Mouse (Mus musculus): ENCODE results near the gene Tfap2a. TPM values are rescaled to one million over a fixed set of nuclear protein-coding genes. Genes with fewer than 3 reads are reported as not detected.

The Tfap2a gene
- polyA plus RNA-seq (2012; rRNA removed), result 0.06 TPM in 1 of 2 replicates, not detected in the other

DNA sequence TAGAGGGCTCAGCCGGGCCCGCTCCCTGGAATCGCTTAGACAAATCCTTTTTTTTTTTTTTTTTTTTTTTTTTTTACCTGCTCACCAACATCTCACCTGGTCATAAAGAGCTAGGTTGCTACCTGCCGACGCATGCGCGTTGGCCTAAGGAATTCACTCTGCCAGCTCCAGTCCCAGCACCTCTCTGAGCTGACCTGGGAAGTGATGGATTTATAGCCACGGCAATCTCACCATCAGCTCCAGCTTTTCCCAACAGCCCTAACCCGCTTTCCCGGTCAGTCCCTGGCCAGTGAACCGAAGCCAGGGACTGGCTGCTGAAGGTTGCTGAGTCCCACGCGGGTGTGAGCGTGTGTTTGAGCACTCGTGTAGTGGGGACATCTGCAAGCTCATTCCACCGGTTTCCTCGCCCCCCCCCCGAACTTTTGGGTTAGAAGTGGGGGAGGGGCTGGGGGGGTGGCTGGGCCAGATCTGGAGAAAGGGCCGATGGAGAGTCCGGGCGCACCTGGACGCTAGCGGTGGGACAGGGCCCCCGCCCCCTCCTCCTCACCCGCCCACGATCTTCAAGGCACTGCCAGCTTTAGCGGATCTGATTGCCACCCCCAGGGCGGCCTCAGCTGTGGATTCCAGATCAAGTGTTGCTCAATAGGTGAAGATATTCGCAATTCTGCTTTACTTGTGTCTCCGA lies at the start of gene Tfap2a:
Tfap2a (minus strand) TSS at position 181 of the 685 bp plus-strand sequence.
- 3% methylated on average over 30 of the region's 30 CpGs for WGBS
- no peak for DNase-seq (ENCODE audit: low read depth, low spot score)

DNA sequence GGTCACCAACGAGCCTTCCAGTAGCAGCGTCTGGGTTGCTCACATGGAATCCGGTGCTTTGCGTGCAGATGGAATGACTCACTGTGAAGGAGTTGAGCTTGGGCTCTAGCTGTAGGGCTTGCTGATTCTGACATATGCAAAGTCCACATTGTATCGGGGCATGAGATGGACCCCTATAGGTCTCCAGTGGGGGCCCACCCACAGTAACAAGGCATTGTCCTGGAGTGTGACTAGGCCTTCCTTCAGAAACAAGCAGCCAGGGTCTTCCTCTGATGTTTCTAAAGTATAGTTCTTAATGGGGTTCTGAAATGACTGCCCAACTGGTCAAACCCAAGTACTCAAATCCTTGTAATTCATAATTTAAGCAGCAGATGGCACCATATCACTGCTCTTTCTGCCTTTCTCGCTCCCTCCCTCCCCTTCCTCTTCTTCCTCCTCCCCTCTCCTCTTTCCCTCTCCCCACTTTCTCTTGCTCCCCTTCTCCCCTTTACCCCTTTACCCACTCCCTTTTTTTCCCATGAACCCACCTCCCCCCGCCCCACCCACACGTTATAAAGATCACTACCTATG lies 46.1 kb upstream of the Tfap2a start:
- WGBS, result 49% methylated on average over 8 of the region's 8 CpGs
- peak; percentile 7 for DNase-seq (ENCODE audit: low read depth, low spot score)

DNA sequence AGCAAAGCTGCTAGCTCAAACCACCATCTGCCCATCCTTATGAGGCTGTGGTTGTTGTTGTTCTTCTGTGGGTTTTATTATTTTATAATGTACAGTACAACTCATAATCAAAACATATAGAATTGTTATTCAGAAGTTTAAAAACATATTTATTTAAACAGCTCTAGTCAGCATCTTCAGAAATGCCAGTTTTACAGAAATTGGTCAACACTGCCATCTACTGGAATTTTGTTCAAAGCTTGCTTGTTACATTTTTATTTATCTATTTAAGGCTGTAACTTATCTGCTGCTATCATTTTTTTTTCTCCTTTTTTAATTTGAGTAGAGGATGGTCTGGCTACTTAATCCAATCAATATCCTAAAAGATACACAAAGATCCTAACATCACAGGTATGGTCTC lies 19.8 kb upstream of the Tfap2a start:
- no peak for DNase-seq (ENCODE audit: low read depth, low spot score)

DNA sequence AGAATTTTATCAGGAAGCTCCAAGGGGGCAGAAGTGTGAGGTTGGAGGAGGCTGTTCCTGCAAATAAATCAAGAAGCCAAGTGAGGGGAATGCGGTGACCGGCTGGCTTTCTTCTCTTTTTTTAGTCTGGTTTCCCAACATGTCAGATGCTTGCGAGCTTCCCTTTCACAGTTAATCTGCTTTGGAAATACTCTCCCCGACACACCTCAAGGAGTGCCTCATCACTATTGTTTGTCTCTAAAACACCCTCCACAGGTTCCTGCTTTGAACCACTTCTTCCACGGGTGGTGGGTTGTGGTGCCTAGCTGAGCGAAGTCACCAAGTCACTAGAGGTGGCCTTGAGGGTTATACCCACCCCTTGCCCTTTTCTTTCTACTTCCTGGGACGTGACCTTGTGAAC lies 18.2 kb upstream of the Tfap2a start:
- no peak for DNase-seq (ENCODE audit: low read depth, low spot score)
- 63% methylated on average over 7 of the region's 7 CpGs for WGBS

DNA sequence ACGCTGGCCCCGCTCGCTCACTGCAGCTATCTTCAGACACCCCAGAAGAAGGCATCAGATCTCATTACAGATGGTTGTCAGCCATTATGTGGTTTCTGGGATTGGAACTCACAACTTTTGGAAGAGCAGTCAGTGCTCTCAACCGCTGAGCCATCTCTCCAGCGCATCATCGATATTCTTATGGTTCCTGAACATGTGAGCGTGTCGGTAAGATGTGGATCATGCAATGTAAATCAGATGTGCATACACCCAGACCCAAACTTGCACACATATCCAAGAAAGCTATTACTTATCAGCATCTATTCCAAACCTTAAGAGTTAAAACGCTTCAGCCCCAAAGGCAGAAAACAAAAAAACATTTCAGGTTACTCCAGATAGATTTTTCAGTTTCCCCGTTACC lies 15.9 kb upstream of the Tfap2a start:
- 93% methylated on average over 10 of the region's 10 CpGs for WGBS
- no peak for DNase-seq (ENCODE audit: low read depth, low spot score)

DNA sequence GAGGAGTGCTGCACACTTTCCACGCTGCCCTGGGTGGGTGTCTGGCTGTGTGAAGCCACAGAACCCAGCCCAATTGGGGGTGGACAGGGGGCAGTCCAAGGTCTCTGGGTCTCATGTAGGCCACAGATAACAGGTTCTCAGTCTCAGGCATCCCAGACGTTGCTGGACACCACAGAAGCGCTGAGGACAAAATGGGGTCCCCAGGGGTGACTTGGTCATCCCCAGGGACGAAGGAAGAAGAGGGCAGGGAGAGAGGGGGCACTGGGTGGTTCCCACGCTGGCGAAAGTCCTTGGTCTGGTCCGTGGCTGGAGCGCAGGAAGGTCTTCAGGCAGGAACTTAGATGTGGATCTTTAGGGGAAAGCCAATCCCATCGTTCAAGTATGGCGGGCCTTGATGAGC lies 13.7 kb upstream of the Tfap2a start:
- WGBS, result 87% methylated on average over 10 of the region's 10 CpGs
- no peak for DNase-seq (ENCODE audit: low read depth, low spot score)

DNA sequence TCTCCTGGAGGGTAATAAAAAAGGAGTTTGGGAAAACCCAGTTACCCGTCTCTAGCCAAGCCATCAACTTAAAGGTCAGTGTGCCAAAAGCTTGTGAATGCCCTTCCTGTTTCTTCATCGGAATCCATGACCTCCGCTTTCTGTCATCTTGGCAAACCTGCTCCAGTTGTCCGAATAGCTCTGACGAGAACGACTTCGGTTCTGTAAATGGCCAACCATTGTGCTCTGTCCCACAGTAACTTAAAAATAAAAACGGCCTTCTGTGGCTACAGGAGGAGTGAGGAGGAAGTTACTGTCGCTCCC lies 11.4 kb upstream of the Tfap2a start:
- no peak for DNase-seq (ENCODE audit: low read depth, low spot score)
- WGBS, result 45% methylated on average over 9 of the region's 9 CpGs

DNA sequence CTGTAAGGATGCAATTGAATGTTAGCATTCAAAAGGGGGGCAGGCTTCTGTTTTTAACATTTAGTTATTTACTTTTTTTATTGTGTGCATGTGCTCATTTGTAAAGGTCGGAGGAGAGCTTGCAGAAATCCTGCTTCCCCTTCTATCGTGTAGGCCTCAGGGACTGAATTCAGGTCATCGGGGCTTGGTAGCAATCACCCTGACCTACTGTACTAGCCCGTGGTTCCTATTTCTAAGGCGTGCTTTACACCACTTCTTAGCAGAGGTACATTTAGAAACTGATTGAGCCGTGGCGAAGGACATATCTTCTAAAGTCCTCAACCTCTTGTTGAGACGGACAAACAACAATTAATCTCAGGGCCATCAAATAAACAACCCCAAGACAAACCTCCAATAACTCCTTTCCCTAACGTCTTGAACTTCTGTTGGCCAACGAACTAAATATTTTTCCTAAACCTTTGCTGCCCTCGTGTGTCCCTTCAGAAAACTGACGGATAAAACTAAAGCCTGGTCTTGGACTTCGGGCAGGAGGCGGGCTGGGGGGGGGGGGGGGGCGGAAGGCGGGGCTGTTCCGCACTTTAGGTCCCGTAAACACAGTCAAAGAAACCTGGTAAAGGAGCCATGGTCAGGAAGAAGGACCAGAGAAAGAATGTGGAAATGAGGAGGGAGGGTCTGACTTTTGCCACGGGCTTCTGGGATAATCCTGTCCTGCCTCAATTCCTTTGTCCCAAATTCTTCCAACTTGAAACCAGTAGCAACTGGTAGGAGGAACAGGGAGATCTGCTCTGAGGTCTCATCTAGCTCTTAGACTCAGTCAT lies 10.8 kb upstream of the Tfap2a start:
- no peak for DNase-seq (ENCODE audit: low read depth, low spot score)

DNA sequence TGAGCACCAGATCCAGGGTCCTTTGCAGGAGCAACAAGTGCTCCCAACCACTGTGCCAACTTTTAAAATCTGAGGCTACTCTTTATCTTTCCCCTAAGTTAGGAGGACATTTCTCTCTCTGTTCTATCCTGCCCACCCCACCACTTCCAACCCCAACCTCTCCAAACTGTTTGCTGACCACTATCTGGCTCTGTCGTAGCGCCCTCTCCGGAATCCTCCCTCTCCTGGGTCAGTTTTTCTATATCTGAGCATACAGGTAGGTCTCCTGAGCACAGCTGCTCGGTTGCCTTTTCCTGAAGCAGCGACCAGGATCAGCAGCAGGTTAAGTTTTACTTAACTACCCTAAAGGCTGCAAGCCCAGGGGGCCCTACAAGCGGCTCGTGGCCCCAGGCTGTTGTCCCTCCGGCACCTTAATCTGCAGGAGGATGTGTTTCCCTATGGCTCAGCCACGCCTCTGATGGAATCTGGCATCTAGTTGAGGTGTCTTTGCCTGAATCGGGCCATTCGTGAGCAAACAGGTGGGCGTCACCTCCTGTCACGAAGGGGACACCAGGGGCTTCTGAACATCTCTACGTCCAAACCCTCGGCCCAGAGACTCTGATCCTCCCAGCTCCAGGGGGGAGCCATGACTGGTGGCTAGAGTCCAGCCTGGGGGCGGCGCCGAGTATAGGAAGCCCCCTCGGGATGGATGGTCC lies 6.1 kb upstream of the Tfap2a start:
- DNase-seq (ENCODE audit: low read depth, low spot score), result no peak
- 9% methylated on average over 19 of the region's 19 CpGs for WGBS

More for the DNA sequence above, 10.8 kb upstream of the Tfap2a start:
- 10% methylated on average over 19 of the region's 19 CpGs for WGBS

DNA sequence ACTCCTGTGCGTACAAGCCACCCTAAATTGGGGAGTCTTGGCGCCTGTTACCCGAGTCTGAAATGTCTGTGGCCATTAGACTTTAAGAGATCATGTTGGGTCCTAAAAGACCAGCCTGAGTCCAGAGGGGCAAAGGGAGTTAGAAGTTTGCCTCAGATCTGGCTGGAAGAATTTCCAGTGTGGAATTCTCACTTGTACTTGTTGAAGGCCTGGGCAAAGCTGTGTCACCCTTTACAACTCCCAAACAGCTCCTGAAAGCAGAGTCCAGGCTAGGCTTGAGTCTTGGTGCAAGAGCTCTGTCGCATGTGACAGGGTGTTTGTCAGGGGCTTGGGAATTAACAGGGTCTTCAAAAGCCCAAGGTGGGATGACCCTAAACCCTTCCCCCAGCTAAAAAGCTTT lies 5.0 kb upstream of the Tfap2a start:
- 30% methylated on average over 4 of the region's 4 CpGs for WGBS
- no peak for DNase-seq (ENCODE audit: low read depth, low spot score)

DNA sequence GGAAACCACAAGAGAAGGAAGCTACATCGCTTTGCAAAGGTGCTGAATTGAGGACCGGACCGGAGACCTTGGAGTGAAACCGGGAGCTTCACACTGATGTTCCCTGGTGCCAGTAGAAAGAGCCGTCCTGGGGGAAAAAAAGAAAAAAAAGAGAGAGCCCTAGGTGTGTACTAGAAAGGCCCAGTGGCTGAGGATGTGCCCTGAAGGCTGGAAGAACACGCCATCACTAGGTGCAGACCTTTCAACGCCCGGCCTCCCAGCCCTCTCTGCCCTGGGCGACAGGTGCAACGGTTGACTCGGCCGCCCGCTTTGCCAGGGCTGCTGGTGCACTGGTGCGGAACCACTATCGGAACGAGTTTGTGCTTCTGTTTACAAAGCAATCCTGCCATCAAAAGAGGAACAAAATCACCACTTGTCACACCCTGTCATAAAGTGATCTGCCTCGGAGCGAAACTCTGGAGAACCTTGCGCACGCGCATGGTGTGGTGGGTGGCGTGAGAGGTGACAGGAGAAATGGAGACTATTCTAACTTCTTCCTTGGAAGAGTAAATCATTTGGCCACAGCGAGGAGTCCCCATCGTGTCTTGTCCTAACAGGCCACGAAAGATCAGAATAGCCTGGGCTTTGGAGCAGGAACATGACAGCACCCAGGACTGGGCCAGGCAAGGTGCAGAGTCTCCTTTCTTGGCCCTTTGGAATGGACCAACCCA lies 3.8 kb upstream of the Tfap2a start:
- WGBS, result 2% methylated on average over 25 of the region's 25 CpGs
- DNase-seq (ENCODE audit: low read depth, low spot score), result no peak

DNA sequence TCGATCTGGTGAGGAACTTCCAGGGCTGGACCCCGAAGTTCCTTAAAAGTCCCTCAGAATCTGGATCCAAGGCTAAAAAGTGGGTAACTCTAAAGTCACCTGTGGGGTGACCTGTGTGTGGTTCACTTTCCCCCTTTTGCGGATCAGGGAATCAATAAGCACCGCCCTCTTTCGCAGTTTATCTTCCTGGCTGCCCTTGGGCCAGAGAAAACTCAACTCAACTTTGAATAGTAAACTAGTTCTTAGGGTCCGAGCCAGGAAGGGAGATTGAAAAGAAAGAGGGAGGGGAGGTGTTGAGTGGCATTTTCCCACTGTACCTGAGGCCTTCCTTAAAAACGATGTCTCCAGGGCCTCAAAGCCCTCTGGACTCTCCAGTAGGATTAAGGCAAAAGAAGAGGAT lies 3.3 kb upstream of the Tfap2a start:
- 2% methylated on average over 7 of the region's 7 CpGs for WGBS
- DNase-seq (ENCODE audit: low read depth, low spot score), result no peak

DNA sequence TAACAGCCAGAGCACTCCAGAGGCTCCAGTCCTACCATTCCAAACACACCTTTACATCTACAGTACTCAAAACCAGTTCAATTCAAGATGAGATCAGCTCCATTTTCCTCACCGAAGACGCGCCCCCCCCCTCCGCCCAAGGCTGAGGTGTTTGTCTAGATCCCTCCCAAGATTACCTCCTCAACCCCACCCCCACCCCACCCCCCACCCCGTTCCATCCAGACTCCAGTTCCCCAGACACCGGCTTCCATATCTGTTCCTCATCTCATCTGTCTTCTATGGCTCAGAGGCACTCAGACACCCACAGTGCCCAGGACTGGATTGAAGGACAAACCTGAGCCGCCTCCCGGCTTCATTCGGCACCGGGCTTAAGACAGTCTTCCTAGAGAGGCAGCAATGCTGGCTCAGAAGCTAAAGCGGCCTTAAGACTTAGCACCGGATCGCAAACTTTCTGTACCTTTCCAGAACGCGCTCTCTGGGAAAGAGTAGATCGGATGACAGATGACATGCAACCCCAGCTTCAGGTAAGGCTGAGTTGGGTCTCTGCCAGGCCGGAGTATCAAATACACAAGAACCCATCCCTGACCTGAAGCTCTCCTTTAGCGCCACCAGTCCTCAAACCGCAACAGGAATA lies 2.7 kb upstream of the Tfap2a start:
- no peak for DNase-seq (ENCODE audit: low read depth, low spot score)
- WGBS, result 5% methylated on average over 19 of the region's 19 CpGs

DNA sequence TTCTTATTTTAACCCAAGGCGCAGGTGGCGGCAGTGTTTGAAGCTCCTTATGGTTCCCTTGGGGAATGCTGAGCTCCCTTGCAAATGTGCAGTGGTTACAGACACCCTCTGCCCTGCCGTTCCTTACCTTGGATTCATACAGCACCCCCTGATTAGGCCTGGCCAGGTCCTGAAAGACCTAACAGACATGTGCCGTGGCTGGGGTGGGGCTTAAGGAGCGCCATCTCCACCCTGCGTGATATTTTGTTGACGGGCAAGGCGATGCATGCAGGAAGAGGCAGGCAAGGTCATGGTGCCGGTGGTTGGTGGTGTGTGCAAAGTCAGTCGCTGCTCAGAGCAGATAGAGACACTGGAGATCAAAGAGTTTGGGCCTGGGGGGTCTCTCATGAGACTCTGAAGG lies 1.7 kb upstream of the Tfap2a start:
- WGBS, result 5% methylated on average over 10 of the region's 10 CpGs
- no peak for DNase-seq (ENCODE audit: low read depth, low spot score)

DNA sequence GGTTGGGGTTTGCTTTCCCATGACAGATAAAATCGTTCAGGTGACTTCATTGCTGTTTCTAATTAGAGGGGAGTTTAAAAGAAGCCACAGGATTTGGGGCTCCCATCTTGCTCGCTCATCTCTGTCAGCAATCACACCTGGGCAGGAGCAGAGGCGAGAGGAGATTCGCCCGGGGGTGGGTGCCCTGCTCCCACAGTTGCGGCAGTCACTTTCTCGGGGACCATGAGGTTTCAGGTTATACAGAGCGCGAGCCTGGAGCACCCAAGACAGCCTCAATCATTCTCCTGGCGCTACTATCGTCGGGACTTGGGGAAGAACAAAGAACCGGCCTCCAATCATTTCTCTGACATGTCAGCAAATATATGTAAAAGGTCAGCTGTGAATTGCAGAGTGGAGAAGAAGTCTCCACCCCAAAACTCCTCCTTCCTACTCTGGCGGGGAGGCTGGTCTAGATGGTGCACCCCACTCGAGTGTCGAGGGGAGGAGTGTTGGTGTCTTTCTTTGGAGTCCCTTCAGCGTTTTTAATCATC lies 1.0 kb upstream of the Tfap2a start:
- 2% methylated on average over 17 of the region's 17 CpGs for WGBS
- no peak for DNase-seq (ENCODE audit: low read depth, low spot score)

DNA sequence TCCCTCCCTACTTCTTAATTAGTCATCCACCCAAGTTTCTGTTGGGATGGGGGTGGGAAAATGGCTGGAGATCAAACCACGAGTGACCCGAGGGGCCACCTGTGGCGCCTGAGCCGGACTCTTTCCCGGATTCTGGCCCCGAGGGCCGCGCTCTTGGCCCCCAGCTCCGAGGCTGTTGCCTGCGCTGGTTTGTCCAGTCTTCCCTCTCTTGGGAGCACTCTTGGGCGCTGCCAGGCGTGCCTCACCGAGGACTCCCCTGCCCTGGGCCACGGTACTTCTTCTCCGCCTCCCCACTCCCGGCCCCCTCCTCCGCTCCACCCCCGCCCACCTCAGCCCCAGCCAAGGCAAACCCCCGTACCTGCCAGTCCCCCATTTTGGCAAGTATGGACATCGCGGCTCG lies 415 bp downstream of the Tfap2a start:
- 4% methylated on average over 22 of the region's 22 CpGs for WGBS

DNA sequence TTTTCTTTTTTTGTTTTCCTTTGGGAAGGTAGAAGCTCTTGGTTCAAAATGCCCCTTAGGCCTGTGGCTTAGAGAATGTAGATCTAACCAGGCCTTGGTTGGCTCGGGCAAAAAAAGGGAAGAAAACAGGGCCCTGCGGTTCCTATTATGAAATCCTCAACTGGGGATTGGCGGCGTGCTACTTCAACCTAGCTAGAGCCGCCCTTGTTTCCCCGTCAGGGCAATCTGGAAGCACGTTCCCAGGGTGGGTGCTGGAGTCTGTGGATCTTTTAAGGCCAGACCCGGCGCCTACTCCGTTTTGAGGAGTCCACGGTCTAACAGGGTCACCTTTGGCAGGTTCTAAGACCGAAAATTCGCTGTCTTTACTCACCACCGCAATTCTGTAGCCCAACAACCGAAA lies 1.1 kb downstream of the Tfap2a start:
- no peak for DNase-seq (ENCODE audit: low read depth, low spot score)
- WGBS, result 37% methylated on average over 15 of the region's 15 CpGs

More for the DNA sequence above, 415 bp downstream of the Tfap2a start:
- DNase-seq (ENCODE audit: low read depth, low spot score), result no peak

DNA sequence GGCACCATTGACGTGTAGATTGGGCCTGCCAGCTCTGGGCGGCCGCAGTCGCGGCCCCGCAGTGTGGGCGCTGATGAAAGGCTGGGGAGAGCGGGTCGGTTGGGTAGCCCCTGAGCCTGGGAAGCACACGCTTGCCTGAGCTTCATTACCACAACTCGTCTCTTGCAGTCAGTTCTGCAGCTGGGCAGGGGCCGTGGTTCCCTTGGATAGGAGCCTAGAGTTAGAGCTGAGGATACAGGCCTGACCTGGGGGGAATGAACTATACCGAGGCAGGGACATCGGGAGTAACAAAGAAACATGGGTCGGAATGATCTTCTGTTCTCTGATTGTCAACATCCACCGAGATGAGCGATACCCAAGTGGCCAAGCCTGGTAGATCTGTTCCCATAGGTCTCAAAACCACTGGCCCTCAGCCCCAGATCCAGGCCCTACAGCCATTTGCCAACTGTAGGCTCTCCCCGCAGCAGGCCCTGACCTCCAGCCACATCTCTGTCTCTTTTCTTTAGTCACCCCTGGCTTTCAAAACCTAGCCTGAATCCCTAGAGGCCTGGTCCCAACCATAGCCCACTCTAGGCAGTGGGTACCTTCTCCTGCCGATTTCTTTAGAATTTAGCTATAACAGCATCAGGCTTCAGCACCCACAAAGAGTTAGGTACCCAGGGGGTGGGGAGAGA lies 1.9 kb downstream of the Tfap2a start:
- 53% methylated on average over 19 of the region's 19 CpGs for WGBS
- DNase-seq (ENCODE audit: low read depth, low spot score), result no peak

All from large intestine, adult 2 months (tissue).